Mouse (Mus musculus): ENCODE results near the gene D630023F18Rik.

DNA sequence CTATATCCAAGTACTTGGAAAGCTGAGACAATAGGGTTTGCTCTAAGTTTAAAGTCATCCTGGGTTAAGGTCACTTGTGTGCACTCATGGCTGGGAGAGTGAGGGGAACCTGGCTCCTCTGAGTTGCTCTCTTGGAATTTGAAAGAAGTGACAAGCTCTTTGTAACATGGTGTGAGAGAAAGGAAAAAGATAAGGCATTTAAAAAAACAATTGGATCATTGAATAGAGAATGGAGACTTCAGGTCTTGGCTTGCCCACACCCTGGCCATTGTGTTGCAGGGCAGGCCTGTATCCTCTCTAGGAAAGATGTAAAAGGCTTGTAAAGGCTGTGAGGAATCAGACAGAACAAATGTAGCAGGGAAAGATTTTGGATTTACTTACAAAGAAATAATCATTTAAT lies 55.2 kb downstream of the D630023F18Rik start:
- TF ChIP-seq CTCF (conservative IDR thresholded peaks at IDR 0.05; ENCODE audit: low read length) (no peak), NANOG (IDR thresholded peaks at IDR 0.05; ENCODE audit: borderline replicate concordance, low read length) (peak; percentile 59)

Data from E14TG2a.4 (cell line).